In the genomic region with DNA sequence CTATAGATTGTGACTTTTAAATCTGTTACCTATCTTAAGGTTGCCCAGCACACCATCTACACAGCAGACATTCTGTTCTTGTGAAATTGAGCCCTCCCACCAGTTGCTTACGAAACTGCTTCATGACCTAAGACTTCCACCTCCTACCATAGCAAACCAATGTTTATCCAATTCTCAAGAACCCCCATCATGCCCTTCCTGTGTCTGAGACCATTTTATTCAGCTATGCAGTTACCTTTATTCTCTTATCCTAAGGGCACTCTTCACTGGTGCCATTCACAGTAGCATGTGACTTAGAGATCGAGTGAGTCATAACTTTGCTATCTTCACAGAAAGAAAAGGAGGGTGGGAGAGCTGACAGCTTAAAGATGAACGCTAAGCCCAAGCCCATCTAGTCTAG, we compare ENCODE assay signal across 8 mouse cellular contexts. TPM values are rescaled to one million over a fixed set of nuclear protein-coding genes. Genes with fewer than 3 reads are reported as not detected.
DNase-seq lines count a peak whose midpoint lies in the region; ATAC-seq and TF ChIP-seq lines count a peak whose summit lies in the region.

No protein-coding gene starts in this region.

- no peak for TF ChIP-seq CTCF in liver, adult 2 months (IDR thresholded peaks at IDR 0.05; ENCODE audit: low read depth, low read length)

- no peak overlapping the region for H3K4me3 ChIP-seq in liver, adult 2 months (ENCODE audit: insufficient read depth, low read depth, low read length)
- peak overlapping the region; percentile 91 for H3K4me3 ChIP-seq in forebrain, embryonic 12.5 days (replicated peaks)
- H3K4me3 ChIP-seq in liver, embryonic 12.5 days = peak overlapping the region; percentile 87
- peak overlapping the region; percentile 88; the same call in 1 of the 2 replicates for H3K4me3 ChIP-seq in stomach, embryonic 15.5 days (replicated peaks)

- ATAC-seq in forebrain, embryonic 12.5 days (ENCODE audit: low FRiP score) = no peak
- ATAC-seq in liver, embryonic 12.5 days = no peak
- ATAC-seq in stomach, embryonic 15.5 days (ENCODE audit: insufficient read depth, low FRiP score, low read depth) = no peak

- no peak overlapping the region for H3K9ac ChIP-seq in liver, adult 2 months (ENCODE audit: low read depth, low read length)
- no peak overlapping the region for H3K9ac ChIP-seq in forebrain, embryonic 12.5 days
- peak overlapping the region; percentile 93 for H3K9ac ChIP-seq in liver, embryonic 12.5 days
- no peak overlapping the region for H3K9ac ChIP-seq in stomach, embryonic 15.5 days

- TF ChIP-seq POLR2A in liver, adult 2 months (IDR thresholded peaks at IDR 0.05; ENCODE audit: extremely low read depth, insufficient read depth, low read length) = no peak

- peaks cover 26% of the 10 kb centered on the region for H3K4me1 ChIP-seq in liver, adult 2 months (ENCODE audit: control insufficient read depth, insufficient read depth, low read length)
- H3K4me1 ChIP-seq in forebrain, embryonic 12.5 days = peaks cover 66% of the 10 kb centered on the region
- H3K4me1 ChIP-seq in liver, embryonic 12.5 days = peaks cover 53% of the 10 kb centered on the region
- peaks cover 28% of the 10 kb centered on the region for H3K4me1 ChIP-seq in stomach, embryonic 15.5 days

- DNase-seq in liver, adult 2 months (ENCODE audit: extremely low read depth, low read depth, low spot score) = peak; percentile 39
- DNase-seq in liver = no peak
- DNase-seq in left cerebral cortex, postnatal 14 days (ENCODE audit: low spot score in 2 of 2) = no peak
- no peak for DNase-seq in layer of hippocampus, adult 8-10 months (ENCODE audit: low spot score in 2 of 2)
- DNase-seq in spleen, postnatal 10 days (ENCODE audit: low spot score in 2 of 2) = no peak

- H3K9me3 ChIP-seq in forebrain, embryonic 12.5 days = no peaks in the 10 kb centered on the region
- H3K9me3 ChIP-seq in liver, embryonic 12.5 days (replicated peaks) = no peaks in the 10 kb centered on the region
- H3K9me3 ChIP-seq in stomach, embryonic 15.5 days = no peaks in the 10 kb centered on the region

- peaks cover 10% of the 10 kb centered on the region; the same call in 1 of the 2 replicates for H3K36me3 ChIP-seq in liver, adult 2 months (ENCODE audit: control insufficient read depth, insufficient read depth, low read length)
- H3K36me3 ChIP-seq in forebrain, embryonic 12.5 days (replicated peaks) = no peaks in the 10 kb centered on the region
- H3K36me3 ChIP-seq in liver, embryonic 12.5 days = no peaks in the 10 kb centered on the region
- H3K36me3 ChIP-seq in stomach, embryonic 15.5 days = no peaks in the 10 kb centered on the region

- H3K27me3 ChIP-seq in liver, adult 2 months (ENCODE audit: control insufficient read depth, insufficient read depth, low read length) = no peaks in the 10 kb centered on the region
- no peaks in the 10 kb centered on the region for H3K27me3 ChIP-seq in forebrain, embryonic 12.5 days
- no peaks in the 10 kb centered on the region for H3K27me3 ChIP-seq in liver, embryonic 12.5 days (replicated peaks)
- no peaks in the 10 kb centered on the region for H3K27me3 ChIP-seq in stomach, embryonic 15.5 days (replicated peaks)

- WGBS in liver, adult 2 months = 44% methylated on average over 3 of the region's 3 CpGs
- WGBS in forebrain, embryonic 12.5 days = 43% methylated on average over 3 of the region's 3 CpGs
- WGBS in liver, embryonic 12.5 days (ENCODE audit: insufficient replicate concordance) = 12% methylated on average over 3 of the region's 3 CpGs
- 29% methylated on average over 3 of the region's 3 CpGs for WGBS in stomach, embryonic 15.5 days

- H3K79me2 ChIP-seq in liver, adult 2 months (ENCODE audit: control insufficient read depth, insufficient read depth, low read length) = peaks cover 4% of the 10 kb centered on the region

- intact Hi-C loops in left cerebral cortex, postnatal 14 days (cut with DNase I) = loop anchor here (5.0 kb wide), 1 partner anchor 56 kb away; no protein-coding TSS in a partner anchor

- peak overlapping the region; percentile 64 for H3K4me2 ChIP-seq in forebrain, embryonic 12.5 days
- peak overlapping the region; percentile 92 for H3K4me2 ChIP-seq in liver, embryonic 12.5 days
- peak overlapping the region; percentile 70 for H3K4me2 ChIP-seq in stomach, embryonic 15.5 days

- H3K27ac ChIP-seq in liver, adult 2 months (replicated peaks; ENCODE audit: insufficient read depth, low read depth, low read length) = no peak overlapping the region
- no peak overlapping the region for H3K27ac ChIP-seq in forebrain, embryonic 12.5 days
- H3K27ac ChIP-seq in liver, embryonic 12.5 days = no peak overlapping the region
- H3K27ac ChIP-seq in stomach, embryonic 15.5 days = 0 out of 2 replicates have a peak overlapping the region, but pooled peaks have one; percentile 99

RNA-seq across cellular contexts. Expression of a gene that starts 1.1 kb away (rescaled TPM):
- 2.8 and 4.4 TPM in 2 replicates for total RNA-seq in liver, adult 2 months (2014; rRNA removed)
- 4.4 TPM in 2 replicates for polyA plus RNA-seq in liver, adult 2 months (2012; rRNA removed)
- polyA plus RNA-seq in forebrain, embryonic 12.5 days (2016; fragmentation: Nextera tagmentation; extraction: Ambion mirVana) = 11.1 and 13.1 TPM in 2 replicates
- 3.3 and 3.8 TPM in 2 replicates for polyA plus RNA-seq in liver, embryonic 12.5 days (2016; fragmentation: Nextera tagmentation; extraction: Ambion mirVana)
- 6.4 and 6.5 TPM in 2 replicates for polyA plus RNA-seq in stomach, embryonic 15.5 days (2015; fragmentation: Nextera tagmentation; extraction: Ambion mirVana)
- total RNA-seq in left cerebral cortex, postnatal 14 days (2021) = 10 to 100 TPM; 38.1 to 38.4 TPM
- 10 to 100 TPM; 44.8 to 56.2 (median 50.2) TPM for total RNA-seq in layer of hippocampus, adult 8-10 months (2022)
